Mouse (Mus musculus) NIH3T3 (cell line): Measurements from ENCODE around the gene Ccdc171.
A peak's percentile ranks its signal among the peaks of the same experiment; 100 is the strongest.
"Not testable (repeated sequence)": the region's sequence is repeated elsewhere in the genome, so short reads cannot be mapped to it uniquely, and the experiment has no call there.

ENCODE experiments used
- DNase-seq: peaks from one replicate; pipeline ENCODE4 v3.0.0-alpha.2; 2012; ENCODE audit warnings: low read depth

Ccdc171 gene

GRCm38 (mm10) chr4:83524843-83525689 is at the start of gene Ccdc171:
Ccdc171 (plus strand) TSS chr4:83525545.
- DNase-seq = peak; percentile 100

DNA sequence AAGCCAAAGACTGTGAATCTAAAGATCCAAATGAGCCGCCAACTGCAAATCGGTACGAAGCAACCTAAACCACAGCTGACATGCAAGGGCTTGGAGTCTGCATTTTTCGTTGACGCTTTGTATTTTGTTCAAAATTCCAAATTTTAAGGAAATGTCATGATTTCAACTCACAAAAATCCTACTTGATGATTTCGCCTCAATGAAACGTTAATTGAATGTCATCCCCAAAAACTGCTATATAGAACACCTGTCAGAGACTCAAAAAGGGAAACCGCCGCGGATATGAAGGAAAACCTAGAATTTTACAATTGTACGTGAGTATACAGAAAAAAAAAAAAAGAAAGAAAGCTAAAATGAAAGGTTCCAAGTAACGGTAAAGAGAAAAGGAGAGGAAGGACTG is 40.1 kb upstream of the Ccdc171 start:
- no peak for DNase-seq

DNA sequence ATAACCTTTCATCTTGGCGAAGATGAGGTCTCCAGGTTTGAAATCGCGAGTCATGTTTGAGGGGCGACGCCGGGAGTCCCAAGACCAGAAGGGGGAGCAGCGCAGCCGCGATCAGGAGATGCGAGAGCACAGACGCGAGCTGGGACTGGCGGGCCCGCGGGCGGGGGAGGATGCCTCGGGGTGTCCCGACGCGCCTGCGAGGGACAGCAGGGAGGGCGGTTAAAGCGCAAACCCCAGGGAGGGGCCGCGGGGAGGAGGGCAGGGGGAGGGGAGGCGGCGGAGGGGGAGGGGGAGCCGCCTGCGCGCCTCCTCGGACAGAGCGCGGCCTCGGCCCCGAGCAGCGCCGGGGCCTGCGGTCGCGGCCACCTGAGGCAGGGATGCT is 39.6 kb upstream of the Ccdc171 start:
- peak; percentile 94 for DNase-seq

- DNase-seq = peak; percentile 93
Measured at GRCm38 (mm10) chr4:83486117-83486901, 39.0 kb upstream of the Ccdc171 start, which contains the start of gene Psip1. Psip1 (minus strand) TSS chr4:83486459.

DNA sequence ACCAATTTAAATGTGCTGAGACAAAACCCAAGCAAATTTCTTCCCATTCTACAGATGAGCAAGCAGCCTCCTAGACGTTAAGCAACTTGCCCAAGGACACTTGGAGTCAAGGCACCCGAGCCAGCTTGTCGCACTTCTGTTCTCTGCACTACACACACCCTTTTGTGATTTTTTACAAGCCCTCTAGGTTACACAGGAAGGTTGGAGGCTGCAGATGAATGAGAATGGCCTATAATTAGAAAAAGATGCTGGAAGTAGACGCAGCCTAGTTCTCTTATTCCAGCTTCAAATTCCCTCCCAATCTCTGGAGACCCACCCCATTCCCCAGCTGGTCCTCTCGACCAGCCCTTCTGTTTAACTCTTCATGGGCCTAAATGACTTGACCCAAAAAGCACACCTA is 36.2 kb upstream of the Ccdc171 start:
- no peak for DNase-seq

DNA sequence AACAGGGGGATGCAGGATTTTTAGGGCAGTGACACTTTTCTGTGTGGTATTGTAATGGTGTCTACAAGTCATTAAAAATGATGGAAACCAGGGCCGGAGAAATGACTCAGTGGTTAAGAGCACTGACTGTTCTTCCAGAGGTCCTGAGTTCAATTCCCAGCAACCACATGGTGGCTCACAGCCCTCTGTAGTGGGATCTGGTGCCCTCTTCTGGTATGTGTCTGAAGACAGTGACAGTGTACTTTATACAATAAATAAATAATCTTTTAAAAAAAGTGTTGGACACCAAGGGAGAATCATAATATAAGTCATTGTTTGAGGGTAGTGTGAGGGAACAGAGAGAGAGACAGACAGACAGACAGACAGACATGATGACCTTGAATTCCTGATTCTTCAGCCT is 32.2 kb upstream of the Ccdc171 start:
- DNase-seq = peak; percentile 32

GRCm38 (mm10) chr4:83497013-83497412 is 28.3 kb upstream of the Ccdc171 start:
- DNase-seq = not testable (repeated sequence)

GRCm38 (mm10) chr4:83500154-83501036 is 24.9 kb upstream of the Ccdc171 start:
- no peak for DNase-seq

DNA sequence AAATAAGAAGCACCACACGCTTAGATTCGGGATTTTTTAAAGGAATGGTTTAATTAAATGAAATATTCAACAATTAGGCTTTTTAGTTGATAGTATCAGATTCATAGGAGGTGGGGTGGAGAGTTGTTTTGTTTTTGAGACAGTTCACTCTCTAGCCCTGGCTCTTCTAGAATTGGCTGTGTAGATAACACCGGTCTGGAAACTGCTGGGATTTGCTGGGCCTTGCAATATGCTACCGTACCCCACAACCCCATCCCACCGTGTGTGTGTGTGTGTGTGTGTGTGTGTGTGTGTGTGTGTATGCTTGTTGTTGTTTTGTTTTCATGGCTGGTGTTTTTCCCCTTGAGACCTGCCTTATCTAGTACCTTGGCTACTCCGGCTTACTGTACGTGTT is 24.3 kb upstream of the Ccdc171 start:
- DNase-seq = no peak

DNA sequence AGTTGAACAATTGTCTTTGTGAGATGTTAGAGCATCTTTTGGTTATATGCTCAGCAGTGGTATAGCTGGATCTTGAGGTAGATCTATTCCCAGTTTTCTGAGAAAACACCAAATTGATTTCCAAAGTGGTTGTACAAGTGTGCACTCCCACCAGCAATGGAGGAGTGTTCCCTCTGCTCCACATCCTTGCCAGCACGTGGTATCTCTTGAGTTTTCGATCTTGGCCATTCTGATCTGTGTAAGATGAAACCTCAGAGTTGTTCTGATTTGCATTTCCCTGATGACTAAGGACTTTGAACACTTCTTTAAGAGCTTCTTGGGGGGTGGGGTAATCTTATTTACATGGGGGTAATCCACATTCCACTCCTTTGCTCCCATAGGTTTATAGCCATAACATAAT is 15.7 kb upstream of the Ccdc171 start:
- DNase-seq = no peak

- DNase-seq = no peak
Measured at GRCm38 (mm10) chr4:83511083-83511482, 14.3 kb upstream of the Ccdc171 start.

DNA sequence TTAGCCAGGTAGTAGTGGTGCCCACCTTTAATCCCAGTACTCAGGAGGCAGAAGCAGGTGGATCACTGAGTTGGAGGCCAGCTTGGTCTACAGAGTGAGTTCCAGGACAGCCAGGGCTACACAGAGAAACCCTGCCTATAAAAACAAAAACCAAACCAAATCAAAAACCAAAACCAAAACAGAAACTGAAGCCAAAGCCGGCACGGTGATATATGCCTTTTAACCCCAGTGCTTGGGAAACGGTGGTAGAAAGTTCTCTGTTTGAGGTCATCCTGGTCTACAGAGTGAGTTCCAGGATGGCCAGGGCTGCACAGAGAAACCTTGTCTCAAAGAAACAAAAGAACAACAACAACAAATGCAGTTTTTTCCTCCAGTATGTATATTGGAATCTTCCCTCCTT is 13.1 kb upstream of the Ccdc171 start:
- DNase-seq = no peak

DNA sequence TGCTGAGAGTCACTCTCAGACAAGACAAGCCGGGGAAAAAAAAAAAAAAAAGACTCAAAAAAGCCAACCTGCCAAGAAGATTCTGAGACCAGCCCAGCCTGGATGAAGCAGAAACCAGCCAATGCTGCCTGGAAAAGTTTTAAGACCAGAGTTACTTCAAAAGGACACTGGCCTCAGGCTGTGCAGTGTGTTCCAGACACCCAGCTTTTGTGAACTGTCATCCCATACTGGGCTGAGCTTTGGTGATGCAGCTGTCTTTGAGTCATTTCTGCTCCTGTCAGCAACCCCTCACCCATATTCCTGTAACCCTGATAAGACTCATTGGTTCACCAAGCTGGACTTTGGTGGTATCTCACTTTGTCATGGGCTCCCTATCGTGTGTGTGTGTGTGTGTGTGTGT is 12.7 kb upstream of the Ccdc171 start:
- DNase-seq = no peak

- no peak for DNase-seq
Measured at GRCm38 (mm10) chr4:83514183-83514582, 11.2 kb upstream of the Ccdc171 start.

GRCm38 (mm10) chr4:83514976-83515669 is 10.2 kb upstream of the Ccdc171 start:
- DNase-seq = peak; percentile 69

GRCm38 (mm10) chr4:83516144-83516543 is 9.2 kb upstream of the Ccdc171 start:
- not testable (repeated sequence) for DNase-seq

DNA sequence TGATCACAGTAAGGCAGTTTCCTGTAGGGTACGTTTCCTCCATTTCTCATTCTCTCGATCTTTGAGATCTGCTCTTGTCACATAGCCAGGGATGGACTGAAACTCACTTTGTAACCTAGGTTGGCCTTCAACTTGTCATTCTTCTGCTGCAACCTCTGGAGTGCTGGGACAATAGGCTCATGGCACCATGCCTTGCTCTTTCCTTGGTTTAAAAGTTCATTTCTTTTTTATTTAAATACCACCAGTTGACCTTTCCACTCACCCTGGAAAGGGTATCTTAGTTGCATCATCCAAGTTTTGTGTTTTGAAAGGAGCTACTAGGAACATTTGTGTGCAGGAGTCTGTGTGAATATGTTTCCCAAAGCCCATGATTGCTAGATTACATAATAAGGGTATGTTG is 6.2 kb upstream of the Ccdc171 start:
- no peak for DNase-seq

GRCm38 (mm10) chr4:83519807-83520206 is 5.5 kb upstream of the Ccdc171 start:
- peak; percentile 52 for DNase-seq

DNA sequence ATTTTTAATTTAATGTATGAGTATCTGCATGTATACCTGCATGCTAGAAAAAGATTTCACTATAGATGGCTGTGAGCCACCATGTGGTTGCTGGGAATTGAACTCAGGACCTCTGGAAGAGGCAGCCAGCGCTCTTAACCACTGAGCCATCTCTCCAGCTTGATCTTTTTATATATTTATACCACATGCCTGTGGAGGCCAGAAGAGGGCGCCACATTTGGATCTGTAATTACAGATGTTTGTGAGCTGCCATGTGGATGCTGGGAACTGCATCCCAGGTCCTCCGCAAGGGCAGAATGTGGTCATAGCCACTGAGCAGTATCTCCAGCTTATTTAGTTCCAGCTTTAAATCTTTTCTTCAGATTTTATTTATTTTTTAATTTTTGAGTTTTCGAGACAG is 5.0 kb upstream of the Ccdc171 start:
- peak; percentile 59 for DNase-seq

DNA sequence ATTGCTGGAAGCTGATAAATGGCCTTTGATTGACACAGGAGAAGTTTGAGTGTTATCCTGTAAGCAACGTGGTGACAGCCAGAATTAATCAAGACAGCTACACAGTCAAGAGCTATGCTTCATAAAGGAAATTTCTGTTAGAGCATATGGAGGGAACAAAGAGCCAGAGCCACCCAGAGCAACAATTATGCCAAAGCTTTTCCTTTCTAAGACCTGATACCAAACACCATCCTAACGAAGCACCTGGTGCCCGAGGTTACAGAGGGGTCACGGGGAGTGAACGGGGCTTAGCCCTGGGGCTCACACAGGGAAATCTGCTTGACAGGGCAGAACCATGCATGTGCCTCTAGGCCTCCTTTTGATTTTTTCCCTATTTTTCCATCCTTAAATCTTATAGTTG is 3.3 kb upstream of the Ccdc171 start:
- DNase-seq = no peak

DNA sequence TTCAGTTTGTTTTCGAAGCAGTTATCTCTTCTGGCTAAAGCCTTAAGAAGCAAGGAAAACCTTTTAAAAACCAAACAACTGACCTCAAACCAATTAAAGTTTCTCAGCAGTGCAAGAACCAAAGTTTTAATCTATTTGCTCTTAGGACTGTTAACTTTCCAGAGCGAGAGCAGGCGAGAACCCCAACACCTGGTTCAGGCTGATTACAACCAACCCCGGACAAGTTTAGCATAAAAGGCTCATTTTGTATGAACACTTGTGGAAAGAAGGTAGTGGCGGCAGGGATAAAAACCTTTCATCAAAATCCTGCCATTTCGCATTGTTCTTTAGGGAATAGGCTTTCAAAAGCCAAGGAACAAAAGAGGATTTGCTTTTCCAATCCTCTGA is 896 bp upstream of the Ccdc171 start:
- DNase-seq = no peak

- DNase-seq = peak; percentile 76
Measured at GRCm38 (mm10) chr4:83525690-83526055, 328 bp downstream of the Ccdc171 start.
